Mouse (Mus musculus) myocyte (in vitro differentiated cells): ENCODE data around the gene Traf3ip2. TPM values are rescaled to one million over a fixed set of nuclear protein-coding genes. Genes with fewer than 3 reads are reported as not detected.
A peak's percentile ranks its signal among the peaks of the same experiment; 100 is the strongest.

Experiments used
- H3K27me3 ChIP-seq: one replicate; pipeline ENCODE4 v1.6.1; 2011; ENCODE audit not compliant: control insufficient read depth, insufficient read depth, insufficient read length
- H3K36me3 ChIP-seq: one replicate; pipeline ENCODE4 v1.6.1; 2011; ENCODE audit not compliant: control insufficient read depth, insufficient read depth
- H3K4me2 ChIP-seq: one replicate; pipeline ENCODE4 v1.6.1; 2011; ENCODE audit warnings: low read depth, control low read depth
- H3K4me3 ChIP-seq: one replicate; pipeline ENCODE4 v1.5.1; 2011; ENCODE audit warnings: mild to moderate bottlenecking, control low read depth, moderate library complexity
- H3K79me2 ChIP-seq: one replicate; pipeline ENCODE4 v1.6.1; 2011; ENCODE audit not compliant: control insufficient read depth, insufficient read depth
- H3ac ChIP-seq: one replicate; pipeline ENCODE4 v1.6.1; 2011; ENCODE audit not compliant: control insufficient read depth, insufficient read length
- CEBPB ChIP-seq: IDR thresholded peaks from 2 replicates; pipeline ENCODE4 v1.6.1; 2011; ENCODE audit warnings: mild to moderate bottlenecking, moderate library complexity; ENCODE audit not compliant: poor library complexity, insufficient read depth, severe bottlenecking
- E2F4 ChIP-seq: IDR thresholded peaks from one replicate; pipeline ENCODE4 v1.6.1; 2011; ENCODE audit warnings: mild to moderate bottlenecking, control low read depth, moderate library complexity; ENCODE audit not compliant: insufficient read depth
- MAX ChIP-seq: IDR thresholded peaks from one replicate; pipeline ENCODE4 v1.6.1; 2011; ENCODE audit warnings: low read depth, mild to moderate bottlenecking, control low read depth
- MYOD1 ChIP-seq, 3 experiments: IDR thresholded peaks; one replicate each; pipeline ENCODE4 v1.6.1; 2011; ENCODE audit warnings: control low read depth in 2 of 3, low read depth in 2 of 3, mild to moderate bottlenecking in 2 of 3, moderate library complexity in 1 of 3; ENCODE audit not compliant: insufficient read length in 2 of 3, control insufficient read depth in 1 of 3
- MYOG ChIP-seq, 3 experiments: IDR thresholded peaks; one replicate each; pipeline ENCODE4 v1.6.1; 2011; ENCODE audit warnings: control low read depth in 2 of 3, low read depth in 2 of 3, mild to moderate bottlenecking in 2 of 3; ENCODE audit not compliant: insufficient read length in 2 of 3, control insufficient read depth in 1 of 3, insufficient read depth in 1 of 3
- POLR2A ChIP-seq: IDR thresholded peaks from one replicate; pipeline ENCODE4 v1.6.1; 2011; ENCODE audit warnings: low read depth, mild to moderate bottlenecking, control low read depth, moderate library complexity; ENCODE audit not compliant: insufficient read length
- POLR2AphosphoS2 ChIP-seq: IDR thresholded peaks from one replicate; pipeline ENCODE4 v1.6.1; 2011; ENCODE audit warnings: low read depth, control low read depth; ENCODE audit not compliant: insufficient read length
- REST ChIP-seq: IDR thresholded peaks from one replicate; pipeline ENCODE4 v1.6.1; 2011; ENCODE audit warnings: mild to moderate bottlenecking, control low read depth, moderate library complexity; ENCODE audit not compliant: insufficient read depth, insufficient read length
- SRF ChIP-seq: IDR thresholded peaks from one replicate; pipeline ENCODE4 v1.6.1; 2011; ENCODE audit warnings: low read depth; ENCODE audit not compliant: control insufficient read depth, insufficient read length
- TCF12 ChIP-seq: IDR thresholded peaks from one replicate; pipeline ENCODE4 v1.6.1; 2011; ENCODE audit warnings: mild to moderate bottlenecking, control low read depth; ENCODE audit not compliant: poor library complexity, insufficient read depth, severe bottlenecking
- TCF3 ChIP-seq: IDR thresholded peaks from one replicate; pipeline ENCODE4 v1.6.1; 2011; ENCODE audit warnings: low read depth, control low read depth; ENCODE audit not compliant: insufficient read length
- USF1 ChIP-seq: IDR thresholded peaks from one replicate; pipeline ENCODE4 v1.6.1; 2011; ENCODE audit warnings: low read depth, mild to moderate bottlenecking, control low read depth, moderate library complexity
- polyA plus RNA-seq: library from polyadenylated mRNA; unstranded; fragments of >200 nt; fragmentation: generic; extraction: Trizol; gene quantifications from one replicate; pipeline ENCODE4 v1.2.1, GENCODE M21; 2012; ENCODE audit warnings: missing spikeins

Traf3ip2 gene
- polyA plus RNA-seq, 1 experiment = 4.2 TPM

GRCm38 (mm10) chr10:39597792-39598183 lies 14.9 kb upstream of the Traf3ip2 start:
- Histone ChIP-seq H3K27me3 (no peaks in the 10 kb centered on the region), H3ac (no peak overlapping the region), H3K4me3 (no peak overlapping the region), H3K36me3 (no peaks in the 10 kb centered on the region), H3K79me2 (no peaks in the 10 kb centered on the region), H3K4me2 (no peak overlapping the region)
- TF ChIP-seq E2F4 = no peak
- no peak for TF ChIP-seq REST
- no peak for TF ChIP-seq POLR2AphosphoS2
- TF ChIP-seq TCF3 = no peak
- no peak for TF ChIP-seq MAX
- TF ChIP-seq POLR2A = no peak
- no peak for TF ChIP-seq CEBPB
- no peak for TF ChIP-seq USF1
- no peak for TF ChIP-seq MYOD1 (IDR thresholded peaks at IDR 0.05; ENCODE audit: control insufficient read depth in 1 of 3, insufficient read length in 2 of 3, low read depth in 2 of 3)
- TF ChIP-seq SRF = no peak
- TF ChIP-seq MYOG (IDR thresholded peaks at IDR 0.05; ENCODE audit: control insufficient read depth in 1 of 3, insufficient read depth in 1 of 3, insufficient read length in 2 of 3, low read depth in 2 of 3) = no peak
- TF ChIP-seq TCF12 = no peak

GRCm38 (mm10) chr10:39599601-39600000 lies 13.1 kb upstream of the Traf3ip2 start:
- Histone ChIP-seq H3K36me3 (no peaks in the 10 kb centered on the region), H3ac (no peak overlapping the region), H3K79me2 (no peaks in the 10 kb centered on the region), H3K27me3 (no peaks in the 10 kb centered on the region), H3K4me3 (no peak overlapping the region), H3K4me2 (no peak overlapping the region)
- no peak for TF ChIP-seq E2F4
- no peak for TF ChIP-seq TCF3
- TF ChIP-seq SRF = no peak
- peak; percentile 59 for TF ChIP-seq TCF12
- no peak for TF ChIP-seq REST
- peak in 2 of 3 experiments; percentile 30 to 67 for TF ChIP-seq MYOG (IDR thresholded peaks at IDR 0.05; ENCODE audit: control insufficient read depth in 1 of 3, insufficient read depth in 1 of 3, insufficient read length in 2 of 3, low read depth in 2 of 3)
- TF ChIP-seq USF1 = no peak
- TF ChIP-seq MYOD1 (IDR thresholded peaks at IDR 0.05; ENCODE audit: control insufficient read depth in 1 of 3, insufficient read length in 2 of 3, low read depth in 2 of 3) = peak in 2 of 3 experiments; percentile 56 to 75
- no peak for TF ChIP-seq POLR2AphosphoS2
- TF ChIP-seq MAX = no peak

GRCm38 (mm10) chr10:39600115-39600514 lies 12.6 kb upstream of the Traf3ip2 start:
- Histone ChIP-seq H3K4me2 (no peak overlapping the region), H3K4me3 (no peak overlapping the region), H3ac (no peak overlapping the region), H3K36me3 (no peaks in the 10 kb centered on the region), H3K79me2 (no peaks in the 10 kb centered on the region), H3K27me3 (no peaks in the 10 kb centered on the region)
- TF ChIP-seq MYOG (IDR thresholded peaks at IDR 0.05; ENCODE audit: control insufficient read depth in 1 of 3, insufficient read depth in 1 of 3, insufficient read length in 2 of 3, low read depth in 2 of 3) (no peak), USF1 (no peak), MAX (no peak), POLR2A (no peak), SRF (no peak), POLR2AphosphoS2 (no peak), REST (no peak), E2F4 (no peak), TCF3 (no peak), MYOD1 (IDR thresholded peaks at IDR 0.05; ENCODE audit: control insufficient read depth in 1 of 3, insufficient read length in 2 of 3, low read depth in 2 of 3) (no peak), TCF12 (no peak), CEBPB (no peak)

GRCm38 (mm10) chr10:39601068-39601467 lies 11.7 kb upstream of the Traf3ip2 start:
- H3K4me2 ChIP-seq = peak overlapping the region; percentile 55
- no peak overlapping the region for H3ac ChIP-seq
- peak; percentile 45 for TF ChIP-seq TCF12
- peak in 1 of 3 experiments; percentile 43 for TF ChIP-seq MYOG (IDR thresholded peaks at IDR 0.05; ENCODE audit: control insufficient read depth in 1 of 3, insufficient read depth in 1 of 3, insufficient read length in 2 of 3, low read depth in 2 of 3)
- TF ChIP-seq MYOD1 (IDR thresholded peaks at IDR 0.05; ENCODE audit: control insufficient read depth in 1 of 3, insufficient read length in 2 of 3, low read depth in 2 of 3) = peak in 2 of 3 experiments; percentile 13 to 41
- TF ChIP-seq MAX = no peak
- H3K27me3 ChIP-seq = no peaks in the 10 kb centered on the region
- H3K36me3 ChIP-seq = no peaks in the 10 kb centered on the region
- H3K4me3 ChIP-seq = no peak overlapping the region
- no peaks in the 10 kb centered on the region for H3K79me2 ChIP-seq

- H3K4me2 ChIP-seq = no peak overlapping the region
- H3K36me3 ChIP-seq = no peaks in the 10 kb centered on the region
- no peak overlapping the region for H3K4me3 ChIP-seq
- H3ac ChIP-seq = no peak overlapping the region
- TF ChIP-seq TCF12 = peak; percentile 22
- no peak for TF ChIP-seq CEBPB
- TF ChIP-seq MYOG (IDR thresholded peaks at IDR 0.05; ENCODE audit: control insufficient read depth in 1 of 3, insufficient read depth in 1 of 3, insufficient read length in 2 of 3, low read depth in 2 of 3) = peak in 2 of 3 experiments; percentile 56 to 89
- TF ChIP-seq MYOD1 (IDR thresholded peaks at IDR 0.05; ENCODE audit: control insufficient read depth in 1 of 3, insufficient read length in 2 of 3, low read depth in 2 of 3) = peak; percentile 31 to 66 (median 37)
- no peaks in the 10 kb centered on the region for H3K27me3 ChIP-seq
- H3K79me2 ChIP-seq = no peaks in the 10 kb centered on the region
Observed at GRCm38 (mm10) chr10:39606434-39606833, 6.3 kb upstream of the Traf3ip2 start.
